Mouse (Mus musculus) urinary bladder, postnatal 4 days (tissue): Measurements from ENCODE around the gene Gm15319.
"Not testable (repeated sequence)": the region's sequence is repeated elsewhere in the genome, so short reads cannot be mapped to it uniquely, and the experiment has no call there.

Source experiments
- DNase-seq, 2 experiments: peaks; one replicate each; pipeline ENCODE4 v3.0.0; 2021 to 2022; ENCODE audit warnings: low spot score in 2 of 2

Gm15319 gene

GRCm38 (mm10) chr8:20297939-20298505 is 65.0 kb downstream of the Gm15319 start:
- peak; percentile 53 to 80 for DNase-seq

- peak; percentile 76 to 77 for DNase-seq
Measured at GRCm38 (mm10) chr8:20296803-20297702, 66.0 kb downstream of the Gm15319 start.

GRCm38 (mm10) chr8:20295881-20296280 is 67.1 kb downstream of the Gm15319 start:
- not testable (repeated sequence) for DNase-seq

- DNase-seq: peak in 1 of 2 experiments; percentile 80
Measured at GRCm38 (mm10) chr8:20294826-20295225, 68.2 kb downstream of the Gm15319 start.

GRCm38 (mm10) chr8:20293966-20294365 is 69.0 kb downstream of the Gm15319 start:
- DNase-seq: not testable (repeated sequence)

- DNase-seq: not testable (repeated sequence)
Measured at GRCm38 (mm10) chr8:20290015-20290414, 73.0 kb downstream of the Gm15319 start.

GRCm38 (mm10) chr8:20288878-20289277 is 74.1 kb downstream of the Gm15319 start:
- peak in 1 of 2 experiments; percentile 54 for DNase-seq

- peak in 1 of 2 experiments; percentile 57 for DNase-seq
Measured at GRCm38 (mm10) chr8:20287706-20288105, 75.3 kb downstream of the Gm15319 start.
